ENCODE assay signal across 7 mouse cellular contexts in genomic region chr15:97327500-97328081, GRCm38 (mm10).
DNase-seq lines count a peak whose midpoint lies in the region; ATAC-seq and TF ChIP-seq lines count a peak whose summit lies in the region.

No protein-coding gene starts in this region.

- TF ChIP-seq CTCF in layer of hippocampus, adult 2 months (conservative IDR thresholded peaks at IDR 0.05), result peak; percentile 80

- H3K27ac ChIP-seq in layer of hippocampus, adult 2 months, result no peak overlapping the region

- ATAC-seq in erythroid progenitor cell, adult 5-6 weeks (replicated peaks; ENCODE audit: low FRiP score, poor library complexity, severe bottlenecking), result peak; percentile 82
- ATAC-seq in monocyte, adult 5-6 weeks (replicated peaks; ENCODE audit: insufficient number of reproducible peaks, low FRiP score, low TSS enrichment, poor library complexity, severe bottlenecking), result peak; percentile 85

- no peak for DNase-seq in layer of hippocampus, adult 2 months (ENCODE audit: low spot score in 2 of 2)
- no peak for DNase-seq in layer of hippocampus, adult 8-10 months (ENCODE audit: low spot score in 2 of 2)
- DNase-seq in T-cell, adult 2 months (ENCODE audit: low spot score), result peak; percentile 76
- no peak for DNase-seq in ovary, postnatal 10 days (ENCODE audit: low spot score)
- DNase-seq in layer of hippocampus, postnatal 25 days (ENCODE audit: extremely low spot score in 1 of 2, low spot score in 1 of 2), result no peak

- H3K4me3 ChIP-seq in layer of hippocampus, adult 2 months, result no peak overlapping the region
